Mouse (Mus musculus) megakaryocyte, embryonic 14.5 days (primary cell): Measurements from ENCODE around the gene Cebpa.

ENCODE experiments used
- FLI1 ChIP-seq: IDR thresholded peaks from 2 replicates; pipeline ENCODE4 v1.6.1; 2012; ENCODE audit warnings: low read length, inconsistent platforms, mixed read lengths
- GATA1 ChIP-seq: IDR thresholded peaks from 3 replicates; pipeline ENCODE4 v1.6.1; 2012; ENCODE audit warnings: mixed read lengths, low read length, inconsistent platforms, borderline replicate concordance

DNA sequence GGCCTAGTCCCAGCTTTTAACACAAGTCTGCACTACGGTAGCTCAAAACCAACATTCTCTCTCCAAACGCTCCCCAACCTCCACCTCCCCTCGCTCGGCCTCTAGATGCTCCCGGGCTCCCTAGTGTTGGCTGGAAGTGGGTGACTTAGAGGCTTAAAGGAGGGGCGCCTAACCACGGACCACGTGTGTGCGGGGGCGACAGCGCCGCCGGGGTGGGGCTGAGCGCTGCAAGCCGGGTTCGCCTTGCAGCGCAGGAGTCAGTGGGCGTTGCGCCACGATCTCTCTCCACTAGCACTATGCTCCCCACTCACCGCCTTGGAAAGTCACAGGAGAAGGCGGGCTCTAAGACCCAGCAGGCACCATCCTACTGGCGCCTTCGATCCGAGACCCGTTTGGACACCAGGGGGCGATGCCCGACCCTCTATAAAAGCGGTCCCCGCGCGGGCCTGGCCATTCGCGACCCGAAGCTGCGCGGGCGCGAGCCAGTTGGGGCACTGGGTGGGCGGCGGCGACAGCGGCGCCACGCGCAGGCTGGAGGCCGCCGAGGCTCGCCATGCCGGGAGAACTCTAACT is at the start of gene Cebpa:
- TF ChIP-seq FLI1 (no peak), GATA1 (no peak)
